Mouse (Mus musculus): Measurements from ENCODE around the gene Abl1. TPM values are rescaled to one million over a fixed set of nuclear protein-coding genes. Genes with fewer than 3 reads are reported as not detected.

Gene Abl1
- polyA plus RNA-seq (2021; fragmentation: Nextera tagmentation) = 5.4 and 6.0 TPM in 2 replicates
- long read RNA-seq, experiment 1, full-length matches to known transcripts = 4 of 17 reads
- long read RNA-seq, experiment 1, partial matches to known transcripts = 2 of 17 reads
- long read RNA-seq, experiment 1, other reads (novel, unspliced or antisense) = 11 of 17 reads
- long read RNA-seq, experiment 2, full-length matches to known transcripts = 23 of 67 reads
- long read RNA-seq, experiment 2, partial matches to known transcripts = 5 of 67 reads
- long read RNA-seq, experiment 2, other reads (novel, unspliced or antisense) = 39 of 67 reads

GRCm38 (mm10) chr2:31688074-31688925 is at the start of gene Abl1:
Abl1 (plus strand) TSS chr2:31688376.

GRCm38 (mm10) chr2:31639901-31640608 is 48.1 kb upstream of the Abl1 start, which contains the start of gene Prdm12:
Prdm12 (plus strand) TSS chr2:31640037.

GRCm38 (mm10) chr2:31670551-31671035 is 17.6 kb upstream of the Abl1 start, which contains the start of gene Exosc2:
Exosc2 (plus strand) TSS chr2:31670715.

GRCm38 (mm10) chr2:31810444-31810843 is 122.3 kb downstream of the Abl1 start, which contains the start of gene Qrfp:
Qrfp (minus strand) TSS chr2:31810580.

GRCm38 (mm10) chr2:31845896-31846691 is 157.9 kb downstream of the Abl1 start, which contains the start of gene Fibcd1:
Fibcd1 (minus strand) TSS chr2:31846005.

Other genes starting within 250 kb of the Abl1 start
- 59.1 and 66.1 TPM in 2 replicates for gene Ass1, start 218.2 kb upstream of the Abl1 start, polyA plus RNA-seq (2021; fragmentation: Nextera tagmentation)
- gene Fubp3, start 115.7 kb upstream of the Abl1 start, polyA plus RNA-seq (2021; fragmentation: Nextera tagmentation) = 22.7 and 30.4 TPM in 2 replicates
- 0.16 and 0.29 TPM in 2 replicates for gene Prdm12, start 48.3 kb upstream of the Abl1 start, polyA plus RNA-seq (2021; fragmentation: Nextera tagmentation)
- gene Exosc2, start 17.7 kb upstream of the Abl1 start, polyA plus RNA-seq (2021; fragmentation: Nextera tagmentation) = 16.4 and 17.2 TPM in 2 replicates
- gene Qrfp, start 122.2 kb downstream of the Abl1 start, polyA plus RNA-seq (2021; fragmentation: Nextera tagmentation) = not detected in 2 replicates
- 38.5 and 40.3 TPM in 2 replicates for gene Fibcd1, start 157.6 kb downstream of the Abl1 start, polyA plus RNA-seq (2021; fragmentation: Nextera tagmentation)
- gene Lamc3, start 198.9 kb downstream of the Abl1 start, polyA plus RNA-seq (2021; fragmentation: Nextera tagmentation) = 0.39 and 0.44 TPM in 2 replicates

Measured in layer of hippocampus, adult 6 months (tissue).